Mouse (Mus musculus): ENCODE data around the gene Gm17334. TPM values are rescaled to one million over a fixed set of nuclear protein-coding genes. Genes with fewer than 3 reads are reported as not detected.

The Gm17334 gene
- polyA plus RNA-seq, 1 experiment from 2014 or later = 0.19 TPM

GRCm38 (mm10) chr11:53781201-53781775 is 8.3 kb upstream of the Gm17334 start:
- no peak for DNase-seq (ENCODE audit: low spot score)
- H3K4me2 ChIP-seq (ENCODE audit: low read depth, low read length) = no peak overlapping the region
- peaks cover 13% of the 10 kb centered on the region; the same call in 1 of the 2 replicates for H3K36me3 ChIP-seq (ENCODE audit: control insufficient read depth, insufficient read depth, low read length)
- no peak overlapping the region for H3K4me3 ChIP-seq (ENCODE audit: low read depth, low read length)
- 89% methylated on average over 4 of the region's 4 CpGs for WGBS
- H3K9ac ChIP-seq (ENCODE audit: low read depth, low read length) = no peak overlapping the region
- no peak for ATAC-seq (ENCODE audit: low read depth)
- H3K4me1 ChIP-seq (ENCODE audit: control insufficient read depth, insufficient read depth, low read length) = no peaks in the 10 kb centered on the region
- no peak overlapping the region for H3K27ac ChIP-seq (replicated peaks; ENCODE audit: low read depth, low read length)
- no peaks in the 10 kb centered on the region for H3K27me3 ChIP-seq (replicated peaks; ENCODE audit: control insufficient read depth, insufficient read depth, low read length)
- H3K9me3 ChIP-seq (ENCODE audit: control insufficient read depth, low read length) = no peaks in the 10 kb centered on the region

- H3K36me3 ChIP-seq (ENCODE audit: control insufficient read depth, insufficient read depth, low read length) = peaks cover 20% of the 10 kb centered on the region; the same call in 1 of the 2 replicates
- ATAC-seq (ENCODE audit: low read depth) (no peak), DNase-seq (ENCODE audit: low spot score) (no peak)
- H3K4me3 ChIP-seq (ENCODE audit: low read depth, low read length) = no peak overlapping the region
- H3K4me2 ChIP-seq (ENCODE audit: low read depth, low read length) = no peak overlapping the region
- no peaks in the 10 kb centered on the region for H3K9me3 ChIP-seq (ENCODE audit: control insufficient read depth, low read length)
- no peak overlapping the region for H3K27ac ChIP-seq (replicated peaks; ENCODE audit: low read depth, low read length)
- 66% methylated on average over 2 of the region's 3 CpGs for WGBS
- H3K27me3 ChIP-seq (replicated peaks; ENCODE audit: control insufficient read depth, insufficient read depth, low read length) = no peaks in the 10 kb centered on the region
- no peaks in the 10 kb centered on the region for H3K4me1 ChIP-seq (ENCODE audit: control insufficient read depth, insufficient read depth, low read length)
- H3K9ac ChIP-seq (ENCODE audit: low read depth, low read length) = no peak overlapping the region
Measured at GRCm38 (mm10) chr11:53780262-53780661, 7.3 kb upstream of the Gm17334 start.

GRCm38 (mm10) chr11:53779808-53780207 is 6.8 kb upstream of the Gm17334 start:
- 86% methylated on average over 2 of the region's 2 CpGs for WGBS
- ATAC-seq (ENCODE audit: low read depth) = no peak
- H3K9me3 ChIP-seq (ENCODE audit: control insufficient read depth, low read length) = no peaks in the 10 kb centered on the region

GRCm38 (mm10) chr11:53778455-53778854 is 5.5 kb upstream of the Gm17334 start:
- DNase-seq (ENCODE audit: low spot score) = no peak
- Histone ChIP-seq H3K4me1 (ENCODE audit: control insufficient read depth, insufficient read depth, low read length) (no peaks in the 10 kb centered on the region), H3K36me3 (ENCODE audit: control insufficient read depth, insufficient read depth, low read length) (peaks cover 28% of the 10 kb centered on the region; the same call in 1 of the 2 replicates), H3K27ac (replicated peaks; ENCODE audit: low read depth, low read length) (no peak overlapping the region), H3K4me3 (ENCODE audit: low read depth, low read length) (no peak overlapping the region), H3K9me3 (ENCODE audit: control insufficient read depth, low read length) (no peaks in the 10 kb centered on the region), H3K4me2 (ENCODE audit: low read depth, low read length) (no peak overlapping the region), H3K27me3 (replicated peaks; ENCODE audit: control insufficient read depth, insufficient read depth, low read length) (no peaks in the 10 kb centered on the region), H3K9ac (ENCODE audit: low read depth, low read length) (no peak overlapping the region)
- no peak for ATAC-seq (ENCODE audit: low read depth)
- 74% methylated on average over 5 of the region's 5 CpGs for WGBS

More at GRCm38 (mm10) chr11:53779808-53780207, 6.8 kb upstream of the Gm17334 start:
- no peaks in the 10 kb centered on the region for H3K4me1 ChIP-seq (ENCODE audit: control insufficient read depth, insufficient read depth, low read length)
- DNase-seq (ENCODE audit: low spot score) = no peak
- no peak overlapping the region for H3K27ac ChIP-seq (replicated peaks; ENCODE audit: low read depth, low read length)
- H3K27me3 ChIP-seq (replicated peaks; ENCODE audit: control insufficient read depth, insufficient read depth, low read length) = no peaks in the 10 kb centered on the region
- H3K36me3 ChIP-seq (ENCODE audit: control insufficient read depth, insufficient read depth, low read length) = peaks cover 25% of the 10 kb centered on the region; the same call in 1 of the 2 replicates
- H3K4me3 ChIP-seq (ENCODE audit: low read depth, low read length) = no peak overlapping the region
- H3K9ac ChIP-seq (ENCODE audit: low read depth, low read length) = no peak overlapping the region
- H3K4me2 ChIP-seq (ENCODE audit: low read depth, low read length) = no peak overlapping the region

GRCm38 (mm10) chr11:53777736-53778135 is 4.7 kb upstream of the Gm17334 start:
- H3K36me3 ChIP-seq (ENCODE audit: control insufficient read depth, insufficient read depth, low read length) = peaks cover 28% of the 10 kb centered on the region; the same call in 1 of the 2 replicates
- H3K9ac ChIP-seq (ENCODE audit: low read depth, low read length) = no peak overlapping the region
- ATAC-seq (ENCODE audit: low read depth) = no peak
- no peak overlapping the region for H3K27ac ChIP-seq (replicated peaks; ENCODE audit: low read depth, low read length)
- H3K4me3 ChIP-seq (ENCODE audit: low read depth, low read length) = no peak overlapping the region
- H3K4me2 ChIP-seq (ENCODE audit: low read depth, low read length) = no peak overlapping the region
- no peaks in the 10 kb centered on the region for H3K9me3 ChIP-seq (ENCODE audit: control insufficient read depth, low read length)
- H3K27me3 ChIP-seq (replicated peaks; ENCODE audit: control insufficient read depth, insufficient read depth, low read length) = no peaks in the 10 kb centered on the region
- DNase-seq (ENCODE audit: low spot score) = no peak
- H3K4me1 ChIP-seq (ENCODE audit: control insufficient read depth, insufficient read depth, low read length) = no peaks in the 10 kb centered on the region
- WGBS = 56% methylated on average over 5 of the region's 5 CpGs

- no peak for ATAC-seq (ENCODE audit: low read depth)
- DNase-seq (ENCODE audit: low spot score) = no peak
- H3K9ac ChIP-seq (ENCODE audit: low read depth, low read length) = no peak overlapping the region
- H3K9me3 ChIP-seq (ENCODE audit: control insufficient read depth, low read length) = no peaks in the 10 kb centered on the region
- H3K27me3 ChIP-seq (replicated peaks; ENCODE audit: control insufficient read depth, insufficient read depth, low read length) = no peaks in the 10 kb centered on the region
- no peak overlapping the region for H3K4me3 ChIP-seq (ENCODE audit: low read depth, low read length)
- WGBS = 83% methylated on average over 13 of the region's 13 CpGs
- peaks cover 28% of the 10 kb centered on the region; the same call in 1 of the 2 replicates for H3K36me3 ChIP-seq (ENCODE audit: control insufficient read depth, insufficient read depth, low read length)
- no peak overlapping the region for H3K4me2 ChIP-seq (ENCODE audit: low read depth, low read length)
- H3K27ac ChIP-seq (replicated peaks; ENCODE audit: low read depth, low read length) = no peak overlapping the region
- no peaks in the 10 kb centered on the region for H3K4me1 ChIP-seq (ENCODE audit: control insufficient read depth, insufficient read depth, low read length)
Measured at GRCm38 (mm10) chr11:53774659-53775255, 1.8 kb upstream of the Gm17334 start.

GRCm38 (mm10) chr11:53773641-53774360 is 814 bp upstream of the Gm17334 start:
- ATAC-seq (ENCODE audit: low read depth) = no peak
- no peak overlapping the region for H3K27ac ChIP-seq (replicated peaks; ENCODE audit: low read depth, low read length)
- no peak for DNase-seq (ENCODE audit: low spot score)
- 87% methylated on average over 16 of the region's 16 CpGs for WGBS
- no peaks in the 10 kb centered on the region for H3K9me3 ChIP-seq (ENCODE audit: control insufficient read depth, low read length)
- peaks cover 28% of the 10 kb centered on the region; the same call in 1 of the 2 replicates for H3K36me3 ChIP-seq (ENCODE audit: control insufficient read depth, insufficient read depth, low read length)
- no peaks in the 10 kb centered on the region for H3K4me1 ChIP-seq (ENCODE audit: control insufficient read depth, insufficient read depth, low read length)
- no peak overlapping the region for H3K4me2 ChIP-seq (ENCODE audit: low read depth, low read length)
- H3K9ac ChIP-seq (ENCODE audit: low read depth, low read length) = no peak overlapping the region
- H3K4me3 ChIP-seq (ENCODE audit: low read depth, low read length) = no peak overlapping the region
- no peaks in the 10 kb centered on the region for H3K27me3 ChIP-seq (replicated peaks; ENCODE audit: control insufficient read depth, insufficient read depth, low read length)

GRCm38 (mm10) chr11:53772536-53772935 is 451 bp downstream of the Gm17334 start:
- ATAC-seq (ENCODE audit: low read depth) (no peak), DNase-seq (ENCODE audit: low spot score) (no peak)
- H3K27ac ChIP-seq (replicated peaks; ENCODE audit: low read depth, low read length) = no peak overlapping the region
- WGBS = 64% methylated on average over 9 of the region's 9 CpGs
- H3K9me3 ChIP-seq (ENCODE audit: control insufficient read depth, low read length) = no peaks in the 10 kb centered on the region
- no peaks in the 10 kb centered on the region for H3K4me1 ChIP-seq (ENCODE audit: control insufficient read depth, insufficient read depth, low read length)
- no peak overlapping the region for H3K9ac ChIP-seq (ENCODE audit: low read depth, low read length)
- no peak overlapping the region for H3K4me3 ChIP-seq (ENCODE audit: low read depth, low read length)
- H3K27me3 ChIP-seq (replicated peaks; ENCODE audit: control insufficient read depth, insufficient read depth, low read length) = no peaks in the 10 kb centered on the region
- H3K36me3 ChIP-seq (ENCODE audit: control insufficient read depth, insufficient read depth, low read length) = peaks cover 26% of the 10 kb centered on the region; the same call in 1 of the 2 replicates
- H3K4me2 ChIP-seq (ENCODE audit: low read depth, low read length) = no peak overlapping the region
